Mouse (Mus musculus): ENCODE measurements around the gene Immp2l.

GRCm38 (mm10) chr12:41416635-41417034 lies 392.7 kb downstream of the Immp2l start:
- no peak for TF ChIP-seq CHD2 (IDR thresholded peaks at IDR 0.05; ENCODE audit: low read depth, low read length)
- no peak for TF ChIP-seq ZC3H11A (IDR thresholded peaks at IDR 0.05; ENCODE audit: borderline replicate concordance, low read depth, low read length)
- TF ChIP-seq MAFK (IDR thresholded peaks at IDR 0.05; ENCODE audit: insufficient read depth, low read depth, low read length): no peak

Data from ES-E14 (cell line).